Mouse (Mus musculus) right cerebral cortex, postnatal 10 days (tissue): Measurements from ENCODE around the gene Slc7a7.
A peak's percentile ranks its signal among the peaks of the same experiment; 100 is the strongest.

Experiments
- DNase-seq, 2 experiments: peaks; one replicate each; pipeline ENCODE4 v3.0.0; 2021; ENCODE audit warnings: low spot score in 2 of 2

The Slc7a7 gene

GRCm38 (mm10) chr14:54412629-54413170 is 4.9 kb downstream of the Slc7a7 start:
- peak in 1 of 2 experiments; percentile 56 for DNase-seq

GRCm38 (mm10) chr14:54412000-54412576 is 5.5 kb downstream of the Slc7a7 start:
- no peak for DNase-seq

DNA sequence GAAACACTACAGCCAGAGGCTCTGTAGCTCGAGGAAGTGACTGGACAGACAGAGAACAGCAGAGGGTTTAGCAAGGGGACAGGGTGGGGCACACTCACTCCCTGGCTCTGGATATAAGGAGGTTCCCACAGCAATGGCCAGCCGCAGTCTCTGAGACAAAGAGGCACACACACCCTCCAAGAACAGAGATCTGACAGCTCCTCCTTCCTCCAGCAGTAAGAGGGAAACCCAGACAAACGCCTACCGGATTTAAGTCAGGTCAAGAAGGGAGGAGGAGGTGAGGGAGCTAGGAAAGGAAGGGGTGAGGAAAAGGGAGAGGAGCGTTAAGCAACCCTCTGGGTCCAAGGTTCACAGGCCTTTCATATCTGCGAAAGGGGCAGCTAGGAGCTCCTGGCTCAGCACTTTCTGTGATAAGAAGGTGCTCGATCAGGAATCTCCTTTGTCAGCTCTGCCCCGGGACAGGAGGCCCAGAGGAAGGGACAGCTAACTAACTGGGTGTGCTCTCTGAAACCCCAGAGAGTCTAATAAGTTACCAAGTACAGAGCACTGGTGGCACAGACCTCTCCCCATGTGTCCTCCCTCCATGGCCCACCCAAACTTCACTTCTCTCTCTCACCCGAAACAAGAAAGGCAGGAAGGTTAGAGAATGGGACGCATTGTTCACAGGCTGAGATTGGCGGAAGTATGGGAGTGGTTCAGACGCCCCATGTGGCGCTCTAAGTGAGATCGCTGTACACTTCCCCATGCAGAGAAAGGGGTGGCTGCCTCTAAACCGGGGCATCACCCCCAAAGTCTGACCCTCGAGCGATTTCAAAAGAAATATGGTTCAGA is 7.4 kb downstream of the Slc7a7 start:
- no peak for DNase-seq

DNA sequence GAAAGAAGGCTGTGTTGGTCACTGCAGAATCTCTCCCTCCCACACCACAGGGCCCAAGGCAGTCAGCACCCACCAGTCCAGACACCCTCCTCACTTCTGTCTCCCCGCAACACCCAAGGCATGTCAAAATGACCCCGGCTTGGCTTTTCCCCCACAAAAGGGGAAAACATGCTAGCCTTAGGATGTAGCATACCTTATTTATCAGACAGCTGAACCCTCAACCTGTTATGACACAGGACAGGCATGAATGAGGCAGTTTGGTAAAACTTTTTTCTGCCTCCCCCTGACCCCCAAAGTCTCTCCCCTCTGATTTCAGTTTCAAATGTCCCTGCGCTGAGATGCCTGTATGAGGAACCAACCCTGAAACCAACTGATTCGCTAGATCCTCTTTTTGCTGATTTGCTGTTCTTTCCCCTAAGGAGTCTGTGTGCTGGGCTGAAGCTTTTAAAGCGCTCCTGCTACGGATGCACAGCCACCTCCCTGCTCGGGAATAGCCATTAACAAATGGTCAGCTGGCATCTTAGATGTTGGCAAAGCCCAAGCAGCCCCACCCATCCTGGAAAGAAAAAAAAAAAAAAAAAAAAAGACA is 8.4 kb downstream of the Slc7a7 start:
- no peak for DNase-seq

DNA sequence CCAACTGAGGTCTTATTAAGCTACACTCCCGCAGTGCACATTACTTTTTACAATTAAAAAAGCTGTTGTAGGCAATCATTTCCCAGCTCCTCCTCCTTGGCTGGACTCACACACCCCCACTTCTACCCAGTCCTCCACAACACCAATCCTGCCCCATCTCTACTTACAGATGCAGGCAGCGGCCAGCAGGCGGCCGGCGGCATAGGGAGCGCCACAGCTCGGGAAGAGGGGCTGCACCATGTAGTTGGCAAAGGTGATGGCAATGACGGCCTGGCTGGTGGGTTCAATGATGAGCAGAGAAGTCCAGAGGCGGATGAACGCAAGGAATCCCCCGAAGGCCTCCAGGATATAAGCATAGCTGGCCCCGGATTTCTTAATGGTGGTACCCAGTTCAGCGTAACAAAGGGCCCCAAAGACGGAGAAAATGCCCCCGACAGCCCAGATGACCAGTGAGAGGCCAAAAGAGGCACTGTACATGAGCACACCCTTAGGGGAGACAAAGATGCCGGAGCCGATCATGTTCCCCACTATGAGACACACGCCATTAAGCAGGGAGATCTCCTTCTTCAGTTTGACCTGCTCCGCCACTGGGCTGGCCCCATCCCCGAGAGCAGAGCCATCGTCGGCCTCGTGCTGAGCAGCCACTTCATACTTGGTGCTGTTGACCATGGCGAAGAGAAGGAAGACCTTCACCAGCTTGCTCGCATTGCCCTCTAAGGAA is 9.1 kb downstream of the Slc7a7 start:
- DNase-seq: peak in 1 of 2 experiments; percentile 37

- DNase-seq: no peak
Measured at GRCm38 (mm10) chr14:54401723-54402122, 15.9 kb downstream of the Slc7a7 start.

DNA sequence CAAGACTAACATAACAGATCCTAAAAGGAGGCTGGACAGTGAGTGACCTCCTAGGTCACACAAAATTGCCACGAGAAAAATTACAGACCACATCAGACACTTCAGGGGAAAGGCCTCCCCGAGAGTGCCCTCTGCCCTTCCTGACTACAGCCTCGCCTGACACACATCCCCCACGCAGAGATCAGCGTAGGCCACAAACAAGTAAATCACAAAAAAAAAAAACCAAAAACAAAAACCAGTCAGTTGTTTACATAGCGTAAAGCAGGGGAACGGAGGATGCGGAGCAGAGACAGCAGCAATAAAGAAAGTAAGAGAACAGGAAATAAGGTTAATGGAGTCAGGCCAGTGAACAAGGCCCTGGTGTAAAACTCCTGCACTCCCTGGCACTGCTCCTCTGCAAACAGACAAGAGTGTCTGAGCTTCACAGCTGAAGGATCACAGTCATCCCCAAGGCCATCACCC is 18.6 kb downstream of the Slc7a7 start:
- DNase-seq: no peak

DNA sequence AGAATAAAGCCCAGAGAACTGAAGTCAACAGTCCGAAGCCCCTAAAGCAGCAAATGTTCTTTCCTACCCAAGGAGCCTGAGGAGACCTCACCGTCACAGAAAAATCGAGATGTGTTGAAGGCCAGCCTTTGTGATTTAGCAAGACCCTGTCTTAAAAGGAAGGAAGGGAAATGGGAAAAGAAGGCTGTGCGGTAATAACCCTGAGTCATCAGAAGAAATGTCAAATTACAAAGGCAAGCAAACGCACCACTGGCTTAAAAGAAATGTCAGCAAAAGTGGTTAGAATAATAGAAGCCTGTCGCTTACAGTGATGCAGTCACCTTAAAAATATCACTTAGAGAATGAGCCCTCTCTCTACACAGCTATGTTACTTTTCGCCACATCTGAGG is 19.1 kb downstream of the Slc7a7 start:
- DNase-seq: no peak

DNA sequence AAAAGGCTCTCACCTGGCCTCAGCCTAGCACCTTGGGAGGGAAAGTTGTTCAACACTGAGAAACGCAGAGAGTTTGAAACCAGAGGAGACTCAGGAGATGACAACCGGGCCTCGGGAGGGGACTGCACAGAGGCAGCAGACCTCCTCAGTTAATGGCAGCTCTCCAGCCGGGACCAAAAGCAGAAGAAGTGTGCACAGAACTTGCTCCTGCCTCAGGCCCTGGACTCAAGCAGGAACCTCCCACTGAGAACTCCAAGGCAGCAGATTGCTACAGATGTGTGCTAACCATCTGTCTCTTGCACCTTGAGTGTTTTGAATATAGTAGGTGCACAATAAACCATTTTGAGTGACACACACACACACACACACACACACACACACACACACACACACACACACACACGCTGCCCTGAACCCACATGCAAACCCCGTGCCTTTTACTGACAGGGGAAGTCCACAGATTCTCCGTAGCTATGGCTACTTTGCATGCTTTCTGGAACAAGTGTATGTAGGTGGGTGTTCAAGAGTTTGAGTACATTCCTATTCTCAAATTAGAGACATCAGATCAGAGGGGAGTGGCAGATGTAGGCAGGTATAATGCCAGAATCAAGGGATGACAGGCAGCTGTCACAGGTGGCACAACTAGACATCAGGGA is 19.6 kb downstream of the Slc7a7 start:
- DNase-seq: peak; percentile 44

- DNase-seq: no peak
Measured at GRCm38 (mm10) chr14:54396685-54397084, 20.9 kb downstream of the Slc7a7 start.

DNA sequence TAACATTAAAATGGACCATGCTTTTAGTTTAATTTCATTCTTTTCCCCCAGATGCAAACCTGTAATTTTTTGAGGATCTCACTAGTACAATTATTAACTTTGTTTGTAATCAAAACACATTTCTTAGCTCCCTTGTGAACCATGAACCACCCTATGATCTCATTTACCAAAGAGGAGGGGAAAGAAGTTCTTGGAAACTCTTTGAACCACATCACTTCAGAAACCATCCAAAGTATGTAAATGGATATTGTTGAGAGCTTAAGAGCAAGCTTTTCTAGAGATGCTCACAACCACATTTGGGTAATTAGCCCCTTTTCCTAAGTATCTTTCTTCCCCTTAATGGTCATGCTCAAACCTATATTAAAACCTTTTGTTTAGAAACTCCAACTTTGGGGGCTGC is 23.3 kb downstream of the Slc7a7 start:
- no peak for DNase-seq

DNA sequence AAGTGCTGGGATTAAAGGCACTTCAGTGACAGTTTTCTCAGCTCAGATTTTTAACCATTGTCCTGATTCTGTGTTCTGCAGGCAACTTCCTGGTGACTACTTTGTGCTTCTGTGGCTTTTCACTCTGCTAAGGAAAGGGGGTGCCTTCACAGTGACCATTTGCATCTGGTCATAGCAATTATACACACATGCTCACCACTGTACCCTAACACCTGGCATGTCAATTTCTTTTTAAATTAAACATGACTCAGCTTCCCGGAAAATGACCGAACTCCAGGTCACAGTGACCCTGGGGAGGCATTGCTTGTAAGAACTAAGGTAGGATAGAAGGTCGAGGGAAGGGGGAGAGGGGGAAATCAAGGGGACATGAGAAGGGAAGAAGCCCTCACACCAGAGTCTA is 23.8 kb downstream of the Slc7a7 start:
- no peak for DNase-seq

DNA sequence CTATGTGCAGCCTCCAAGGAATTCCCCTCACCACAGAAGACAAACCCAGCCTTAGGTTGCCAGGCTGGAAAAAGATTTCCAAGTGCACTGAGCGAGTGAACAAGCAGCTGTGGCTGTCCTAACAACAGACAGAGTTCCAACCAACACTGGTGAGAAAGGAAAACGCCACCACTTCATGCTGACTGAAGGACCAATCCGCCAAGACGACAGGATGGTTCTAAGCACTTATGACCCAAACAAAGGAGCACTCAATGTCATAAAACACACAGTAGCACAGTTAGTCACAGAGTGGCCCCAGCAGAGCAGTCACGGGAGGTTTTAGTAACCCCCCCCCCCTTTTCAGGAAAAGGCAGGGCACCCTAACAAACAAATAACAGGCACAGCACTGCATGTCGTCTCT is 26.7 kb downstream of the Slc7a7 start:
- DNase-seq: no peak

- no peak for DNase-seq
Measured at GRCm38 (mm10) chr14:54387546-54387945, 30.0 kb downstream of the Slc7a7 start.

- no peak for DNase-seq
Measured at GRCm38 (mm10) chr14:54385968-54386618, 31.5 kb downstream of the Slc7a7 start.

DNA sequence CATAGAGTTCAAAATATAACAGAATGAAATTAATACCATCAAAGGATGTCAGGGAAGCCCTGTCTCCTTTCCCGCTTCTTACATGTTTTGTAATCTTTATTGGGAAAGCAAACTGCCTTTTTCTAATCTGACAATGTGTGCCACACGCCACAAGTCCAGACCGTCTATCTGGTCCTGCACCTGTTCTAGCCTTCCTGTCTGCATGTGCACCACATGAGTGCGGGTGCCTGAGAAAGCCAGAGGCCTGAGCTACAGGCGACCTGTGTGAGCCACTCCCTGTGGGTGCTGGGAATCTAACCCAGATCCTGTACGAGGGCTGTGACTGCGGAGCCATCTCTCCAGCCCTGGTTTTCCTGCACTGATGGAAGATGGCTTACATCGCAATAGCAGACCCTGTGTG is 33.2 kb downstream of the Slc7a7 start:
- no peak for DNase-seq

DNA sequence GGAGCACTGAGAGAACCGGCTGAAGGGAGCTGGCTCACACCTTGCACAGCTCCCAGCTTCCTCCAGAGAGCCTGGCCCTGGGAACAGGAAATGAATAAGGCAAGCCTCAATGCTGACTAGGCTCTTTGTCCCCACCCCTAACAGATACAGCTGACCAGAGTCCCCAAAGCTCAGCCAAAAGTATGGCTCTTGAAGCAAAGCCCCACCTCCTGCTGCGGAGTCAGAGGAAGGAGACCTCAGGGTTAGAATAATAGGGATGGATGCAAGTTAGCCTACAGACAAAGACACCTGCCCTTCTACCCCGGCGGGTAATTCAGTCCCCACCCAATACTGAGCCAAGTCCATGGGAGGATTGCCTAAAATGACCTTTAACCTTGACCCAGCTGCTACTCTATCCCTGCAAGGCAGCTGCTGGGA is 34.2 kb downstream of the Slc7a7 start:
- peak; percentile 28 to 41 for DNase-seq

DNA sequence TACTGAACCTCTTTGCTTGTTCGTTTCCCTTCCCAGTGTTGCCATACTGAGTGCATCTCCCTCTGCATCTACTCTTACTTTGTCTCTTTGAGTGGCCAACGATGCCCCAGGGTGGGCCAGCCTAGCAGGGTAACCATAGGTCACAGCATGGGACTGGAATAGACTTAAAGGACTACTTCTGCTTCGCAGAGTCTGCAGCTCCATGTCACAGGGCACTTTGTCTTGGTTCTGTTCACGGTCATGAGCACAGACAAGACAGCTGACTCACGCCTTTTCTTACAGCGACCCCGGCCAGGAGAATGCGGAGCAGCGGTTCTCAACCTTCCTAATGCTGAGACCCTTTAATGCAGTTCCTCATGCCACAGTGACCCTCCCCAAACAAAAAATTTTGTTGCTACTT is 34.9 kb downstream of the Slc7a7 start:
- DNase-seq: peak in 1 of 2 experiments; percentile 40

GRCm38 (mm10) chr14:54381816-54382215 is 35.8 kb downstream of the Slc7a7 start:
- DNase-seq: no peak

- no peak for DNase-seq
Measured at GRCm38 (mm10) chr14:54380616-54381015, 37.0 kb downstream of the Slc7a7 start.

GRCm38 (mm10) chr14:54379571-54379970 is 38.0 kb downstream of the Slc7a7 start:
- DNase-seq: no peak
